Mouse (Mus musculus): ENCODE measurements around the gene Met. TPM values are rescaled to one million over a fixed set of nuclear protein-coding genes. Genes with fewer than 3 reads are reported as not detected.

Gene Met
- polyA plus RNA-seq, 1 experiment = 14.7 TPM

DNA sequence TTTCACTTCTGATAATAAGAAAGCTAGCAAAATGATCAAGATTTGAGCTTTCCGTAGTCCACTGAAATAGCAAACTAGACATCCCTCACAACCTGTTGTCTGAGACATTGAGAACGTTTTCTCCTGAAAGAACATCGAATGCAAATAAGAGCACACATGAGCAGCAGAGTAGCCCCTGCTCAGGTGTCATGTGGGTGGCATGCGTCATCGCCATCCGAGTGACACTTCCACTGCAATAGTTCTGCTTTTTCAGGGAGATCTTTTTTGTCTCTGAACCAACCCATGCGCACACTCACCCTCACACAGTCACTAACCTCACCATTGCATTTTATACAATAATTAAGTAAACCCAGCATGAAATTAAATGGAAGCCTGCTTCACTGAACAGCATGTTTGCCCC, 78.8 kb downstream of the Met start:
- Histone ChIP-seq H3K4me1 (ENCODE audit: control insufficient read depth, insufficient read depth, low read length) (peaks cover 4% of the 10 kb centered on the region; the same call in 1 of the 2 replicates), H3K4me3 (ENCODE audit: insufficient read depth, low read length) (no peak overlapping the region), H3K27ac (ENCODE audit: insufficient read depth, low read length) (no peak overlapping the region)
- TF ChIP-seq POLR2A (IDR thresholded peaks at IDR 0.05; ENCODE audit: low read depth, low read length) (no peak), CTCF (IDR thresholded peaks at IDR 0.05; ENCODE audit: borderline replicate concordance, insufficient read depth, low read length) (no peak)

DNA sequence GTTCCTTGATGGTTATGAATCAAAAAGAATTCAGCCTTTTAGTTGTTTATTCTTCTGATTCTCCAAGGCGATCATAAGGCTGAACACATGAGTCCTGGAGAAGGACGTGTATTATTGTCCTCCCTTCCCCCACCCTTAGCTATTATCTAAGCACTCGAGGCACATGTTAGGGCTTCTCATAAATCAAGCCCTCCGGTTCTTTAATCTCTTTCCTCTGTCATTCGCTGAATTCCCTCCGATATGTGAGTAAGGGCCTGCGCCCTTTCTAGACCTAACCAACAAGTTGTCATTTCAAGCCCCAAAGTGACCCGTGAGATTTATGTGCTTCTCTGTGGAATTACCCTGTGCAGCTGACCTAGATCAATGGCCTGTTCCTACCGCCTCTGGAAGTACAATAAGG, 81.9 kb downstream of the Met start:
- Histone ChIP-seq H3K4me3 (ENCODE audit: insufficient read depth, low read length) (no peak overlapping the region), H3K4me1 (ENCODE audit: control insufficient read depth, insufficient read depth, low read length) (peaks cover 7% of the 10 kb centered on the region; the same call in 1 of the 2 replicates), H3K27ac (ENCODE audit: insufficient read depth, low read length) (no peak overlapping the region)
- TF ChIP-seq CTCF (IDR thresholded peaks at IDR 0.05; ENCODE audit: borderline replicate concordance, insufficient read depth, low read length) = no peak
- no peak for TF ChIP-seq POLR2A (IDR thresholded peaks at IDR 0.05; ENCODE audit: low read depth, low read length)

DNA sequence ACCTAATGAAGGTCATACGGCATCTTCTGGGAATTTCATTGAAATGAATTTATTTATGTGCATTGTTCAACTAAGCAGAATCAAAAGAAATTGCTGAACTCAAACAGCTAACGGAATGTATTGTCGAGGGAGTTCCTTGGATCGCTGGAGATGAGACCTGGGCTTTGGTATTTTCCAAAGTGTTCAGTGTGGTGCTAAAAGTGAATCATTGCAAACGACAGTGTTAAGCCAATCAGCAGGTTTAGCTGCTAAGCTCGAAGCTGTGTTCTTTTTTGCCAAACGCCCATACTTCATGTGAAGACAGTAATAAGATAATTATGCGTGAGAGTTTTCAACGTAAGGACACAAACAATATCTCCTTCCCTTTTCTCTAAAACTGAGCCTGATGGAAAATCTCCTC, 82.7 kb downstream of the Met start:
- H3K4me1 ChIP-seq (ENCODE audit: control insufficient read depth, insufficient read depth, low read length) = peaks cover 7% of the 10 kb centered on the region; the same call in 1 of the 2 replicates
- peak overlapping the region; percentile 59; the same call in 1 of the 2 replicates for H3K27ac ChIP-seq (ENCODE audit: insufficient read depth, low read length)
- TF ChIP-seq POLR2A (IDR thresholded peaks at IDR 0.05; ENCODE audit: low read depth, low read length) = no peak
- TF ChIP-seq CTCF (IDR thresholded peaks at IDR 0.05; ENCODE audit: borderline replicate concordance, insufficient read depth, low read length) = no peak
- no peak overlapping the region for H3K4me3 ChIP-seq (ENCODE audit: insufficient read depth, low read length)

DNA sequence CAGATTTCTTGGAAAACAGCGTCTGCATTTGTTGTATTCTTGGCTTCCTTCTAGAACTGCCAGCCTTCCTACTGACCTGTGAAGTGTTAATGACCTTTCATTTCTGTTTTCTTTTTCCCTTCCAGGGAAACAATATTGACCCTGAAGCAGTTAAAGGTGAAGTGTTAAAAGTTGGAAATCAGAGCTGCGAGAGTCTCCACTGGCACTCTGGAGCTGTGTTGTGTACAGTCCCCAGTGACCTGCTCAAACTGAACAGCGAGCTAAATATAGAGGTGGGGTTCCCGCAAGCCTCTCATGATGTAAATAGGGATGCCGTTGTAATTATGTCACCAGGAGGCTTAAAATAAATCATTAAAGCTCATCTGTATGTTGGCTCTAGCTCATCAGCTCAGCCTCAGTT, 83.2 kb downstream of the Met start:
- no peak overlapping the region for H3K4me3 ChIP-seq (ENCODE audit: insufficient read depth, low read length)
- TF ChIP-seq POLR2A (IDR thresholded peaks at IDR 0.05; ENCODE audit: low read depth, low read length) = no peak
- H3K27ac ChIP-seq (ENCODE audit: insufficient read depth, low read length) = peak overlapping the region; percentile 59
- H3K4me1 ChIP-seq (ENCODE audit: control insufficient read depth, insufficient read depth, low read length) = peaks cover 7% of the 10 kb centered on the region; the same call in 1 of the 2 replicates

GRCm38 (mm10) chr6:17548786-17549185, 85.2 kb downstream of the Met start:
- Histone ChIP-seq H3K4me1 (ENCODE audit: control insufficient read depth, insufficient read depth, low read length) (peaks cover 7% of the 10 kb centered on the region; the same call in 1 of the 2 replicates), H3K27ac (ENCODE audit: insufficient read depth, low read length) (peak overlapping the region; percentile 57; the same call in 1 of the 2 replicates), H3K4me3 (ENCODE audit: insufficient read depth, low read length) (no peak overlapping the region)
- no peak for TF ChIP-seq POLR2A (IDR thresholded peaks at IDR 0.05; ENCODE audit: low read depth, low read length)
- no peak for TF ChIP-seq CTCF (IDR thresholded peaks at IDR 0.05; ENCODE audit: borderline replicate concordance, insufficient read depth, low read length)

- TF ChIP-seq POLR2A (IDR thresholded peaks at IDR 0.05; ENCODE audit: low read depth, low read length) = no peak
- TF ChIP-seq CTCF (IDR thresholded peaks at IDR 0.05; ENCODE audit: borderline replicate concordance, insufficient read depth, low read length) = no peak
- H3K4me1 ChIP-seq (ENCODE audit: control insufficient read depth, insufficient read depth, low read length) = peaks cover 7% of the 10 kb centered on the region; the same call in 1 of the 2 replicates
Measured at GRCm38 (mm10) chr6:17549645-17550044, 86.0 kb downstream of the Met start.

GRCm38 (mm10) chr6:17554263-17554662, 90.7 kb downstream of the Met start:
- H3K27ac ChIP-seq (ENCODE audit: insufficient read depth, low read length) = no peak overlapping the region

More at GRCm38 (mm10) chr6:17549645-17550044, 86.0 kb downstream of the Met start:
- Histone ChIP-seq H3K27ac (ENCODE audit: insufficient read depth, low read length) (peak overlapping the region; percentile 65), H3K4me3 (ENCODE audit: insufficient read depth, low read length) (no peak overlapping the region)

GRCm38 (mm10) chr6:17554757-17555156, 91.2 kb downstream of the Met start:
- no peak for TF ChIP-seq POLR2A (IDR thresholded peaks at IDR 0.05; ENCODE audit: low read depth, low read length)
- no peak for TF ChIP-seq CTCF (IDR thresholded peaks at IDR 0.05; ENCODE audit: borderline replicate concordance, insufficient read depth, low read length)
- H3K4me3 ChIP-seq (ENCODE audit: insufficient read depth, low read length) = no peak overlapping the region
- H3K27ac ChIP-seq (ENCODE audit: insufficient read depth, low read length) = no peak overlapping the region
- peaks cover 5% of the 10 kb centered on the region for H3K4me1 ChIP-seq (ENCODE audit: control insufficient read depth, insufficient read depth, low read length)

More at GRCm38 (mm10) chr6:17554263-17554662, 90.7 kb downstream of the Met start:
- TF ChIP-seq POLR2A (IDR thresholded peaks at IDR 0.05; ENCODE audit: low read depth, low read length) (no peak), CTCF (IDR thresholded peaks at IDR 0.05; ENCODE audit: borderline replicate concordance, insufficient read depth, low read length) (no peak)
- Histone ChIP-seq H3K4me3 (ENCODE audit: insufficient read depth, low read length) (no peak overlapping the region), H3K4me1 (ENCODE audit: control insufficient read depth, insufficient read depth, low read length) (peaks cover 5% of the 10 kb centered on the region)

- H3K27ac ChIP-seq (ENCODE audit: insufficient read depth, low read length) = no peak overlapping the region
- H3K4me1 ChIP-seq (ENCODE audit: control insufficient read depth, insufficient read depth, low read length) = peaks cover 2% of the 10 kb centered on the region; the same call in 1 of the 2 replicates
- TF ChIP-seq POLR2A (IDR thresholded peaks at IDR 0.05; ENCODE audit: low read depth, low read length) = no peak
- no peak for TF ChIP-seq CTCF (IDR thresholded peaks at IDR 0.05; ENCODE audit: borderline replicate concordance, insufficient read depth, low read length)
- no peak overlapping the region for H3K4me3 ChIP-seq (ENCODE audit: insufficient read depth, low read length)
Measured at GRCm38 (mm10) chr6:17555719-17556118, 92.1 kb downstream of the Met start.

DNA sequence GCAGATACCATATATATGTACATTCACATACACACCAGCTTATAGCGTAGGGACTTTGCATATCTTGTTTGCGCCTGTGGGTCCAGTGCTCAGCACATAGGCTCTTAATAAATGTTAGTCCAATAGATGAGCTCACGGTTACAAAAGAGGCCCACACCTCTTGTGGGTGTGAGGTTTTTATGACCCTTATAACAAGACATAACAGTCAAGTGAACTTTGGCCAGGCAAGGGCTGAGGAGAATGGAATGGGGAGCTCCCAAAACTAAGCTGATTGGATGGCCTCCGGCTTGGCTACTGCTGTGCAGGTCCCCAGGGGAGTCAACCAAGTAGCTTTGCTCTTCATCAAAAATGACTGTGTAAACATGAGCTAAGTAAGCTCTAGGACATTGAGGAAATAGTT, 96.1 kb downstream of the Met start:
- TF ChIP-seq POLR2A (IDR thresholded peaks at IDR 0.05; ENCODE audit: low read depth, low read length) (no peak), CTCF (IDR thresholded peaks at IDR 0.05; ENCODE audit: borderline replicate concordance, insufficient read depth, low read length) (no peak)
- Histone ChIP-seq H3K27ac (ENCODE audit: insufficient read depth, low read length) (no peak overlapping the region), H3K4me1 (ENCODE audit: control insufficient read depth, insufficient read depth, low read length) (peaks cover 6% of the 10 kb centered on the region; the same call in 1 of the 2 replicates), H3K4me3 (ENCODE audit: insufficient read depth, low read length) (no peak overlapping the region)
